Mouse (Mus musculus) bone marrow macrophage, adult 2 months (primary cell): ENCODE measurements around the gene Notch2.

Experiments used
- CTCF ChIP-seq: IDR thresholded peaks from 2 replicates; pipeline ENCODE4 v1.5.1; 2012; ENCODE audit warnings: low read depth, mild to moderate bottlenecking, low read length, moderate library complexity
- POLR2A ChIP-seq: IDR thresholded peaks from 2 replicates; pipeline ENCODE4 v1.6.1; 2012; ENCODE audit warnings: mild to moderate bottlenecking, low read depth, low read length, borderline replicate concordance

GRCm38 (mm10) chr3:98072570-98072969 is 59.2 kb downstream of the Notch2 start:
- TF ChIP-seq CTCF (no peak), POLR2A (no peak)
